Mouse (Mus musculus) megakaryocyte-erythroid progenitor cell, adult 5 weeks (primary cell): ENCODE results near the gene Slc25a42. TPM values are rescaled to one million over a fixed set of nuclear protein-coding genes. Genes with fewer than 3 reads are reported as not detected.

Experiments
- polyA plus RNA-seq: library from polyadenylated mRNA; stranded (reverse); fragments of >175 nt; gene quantifications from 2 replicates; pipeline ENCODE4 v1.2.3, GENCODE M21; 2012

Slc25a42 gene
- polyA plus RNA-seq: 4.1 and 4.4 TPM in 2 replicates

GRCm38 (mm10) chr8:70212112-70213055 lies at the start of gene Slc25a42:
TSS of gene Slc25a42 (minus strand) at chr8:70212305.

DNA sequence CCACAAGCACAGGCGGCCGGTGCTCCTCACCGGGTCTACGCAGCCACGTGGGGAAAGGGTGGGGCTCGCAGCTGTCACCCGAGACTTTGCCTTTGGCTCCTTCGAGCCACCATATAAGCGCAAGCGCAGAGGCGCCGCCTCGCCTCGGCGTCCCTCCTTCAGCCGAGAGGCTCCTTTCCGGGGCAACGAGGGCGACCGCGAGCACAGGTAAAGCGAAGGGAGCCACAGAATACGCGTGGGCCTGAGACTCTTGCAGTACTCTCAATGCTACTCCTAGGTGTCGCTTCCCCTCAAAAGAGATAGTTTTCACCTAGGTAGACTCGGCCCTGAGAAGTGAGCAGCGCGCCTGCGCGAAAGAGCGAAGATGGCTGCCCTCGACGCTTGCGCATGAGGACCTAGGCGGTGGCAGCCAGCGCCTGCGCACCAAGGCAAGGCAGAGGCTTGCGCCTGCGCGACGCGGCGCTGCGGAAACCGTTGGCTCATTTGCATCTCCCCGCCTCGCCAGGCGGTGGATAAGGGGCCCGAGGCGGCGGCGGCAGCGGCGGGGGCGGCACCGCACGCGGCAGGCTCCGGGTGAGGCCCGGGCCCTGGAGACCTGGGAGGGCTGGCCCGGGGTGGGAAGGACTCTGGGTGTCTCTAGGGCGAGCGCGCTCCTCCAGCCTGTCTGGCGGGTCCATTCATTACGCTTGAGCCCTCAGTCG lies 22.1 kb upstream of the Slc25a42 start, which contains the start of the genes Sugp2 and Armc6:
Sugp2 (plus strand) TSS at position 147 of the 701 bp plus-strand sequence.
Armc6 (minus strand) TSS at position 387 of the 701 bp plus-strand sequence.

GRCm38 (mm10) chr8:70172043-70172681 lies 39.9 kb downstream of the Slc25a42 start, which contains the start of gene Tmem161a:
TSS of gene Tmem161a (plus strand) at chr8:70172356.

DNA sequence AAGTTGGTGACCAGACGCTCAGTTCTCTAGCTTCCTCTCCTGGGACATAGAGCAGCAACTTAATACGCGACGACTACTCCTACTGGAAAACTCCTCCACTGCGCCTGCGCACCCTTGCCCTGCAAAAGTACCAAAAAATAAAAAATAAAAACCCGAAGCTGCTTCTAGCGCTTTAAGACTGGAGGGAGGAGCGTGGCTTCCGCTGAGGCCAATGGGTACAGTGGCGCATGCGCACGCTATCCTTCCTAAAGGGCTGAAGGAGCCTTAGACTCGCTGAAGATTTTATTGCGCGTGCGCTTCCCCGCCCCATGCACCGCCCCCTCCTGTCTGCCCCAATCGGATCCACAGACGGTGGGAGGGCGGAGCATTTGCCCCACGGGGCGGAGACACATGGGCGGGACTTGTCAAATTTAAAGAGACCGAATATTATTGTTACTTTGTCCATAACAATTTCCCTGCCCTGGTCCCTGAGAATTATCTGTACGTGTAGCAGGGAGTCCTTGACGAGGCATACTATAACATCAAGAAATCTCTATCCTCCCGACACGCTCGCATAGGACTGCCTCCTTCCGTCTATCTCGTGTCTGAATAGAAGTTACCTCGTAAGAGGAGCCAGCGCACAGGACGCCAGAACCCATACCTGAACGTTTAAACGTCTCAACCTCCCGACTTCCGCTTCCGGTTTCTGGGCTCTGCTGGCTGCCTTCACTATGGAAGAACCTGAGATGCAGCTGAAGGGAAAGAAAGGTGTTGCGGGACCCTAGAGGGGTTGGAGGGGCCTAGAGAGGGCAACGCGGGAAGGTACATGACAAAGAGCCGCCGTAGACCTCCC lies 72.9 kb downstream of the Slc25a42 start, which contains the start of the genes Rfxank, Borcs8 and Mef2b:
Rfxank (minus strand) TSS at position 129 of the 832 bp plus-strand sequence.
Borcs8 (plus strand) TSS at position 474 of the 832 bp plus-strand sequence.
Mef2b (plus strand) TSS at position 686 of the 832 bp plus-strand sequence.

Other genes with a start within 250 kb of the Slc25a42 start
- 94.1 and 106 TPM in 2 replicates for gene Gatad2a, start 215.9 kb downstream of the Slc25a42 start, polyA plus RNA-seq
- 30.2 and 31.7 TPM in 2 replicates for gene Mau2, start 169.6 kb downstream of the Slc25a42 start, polyA plus RNA-seq
- gene Sugp1, start 169.5 kb downstream of the Slc25a42 start, polyA plus RNA-seq: 39.8 and 41.2 TPM in 2 replicates
- gene Tm6sf2, start 139.4 kb downstream of the Slc25a42 start, polyA plus RNA-seq: not detected in 2 replicates
- gene Hapln4, start 128.8 kb downstream of the Slc25a42 start, polyA plus RNA-seq: 0.02 TPM in 1 of 2 replicates, not detected in the other
- gene Ncan, start 91.4 kb downstream of the Slc25a42 start, polyA plus RNA-seq: not detected in 2 replicates
- 18.9 and 22.4 TPM in 2 replicates for gene Nr2c2ap, start 81.0 kb downstream of the Slc25a42 start, polyA plus RNA-seq
- 8.8 and 10.6 TPM in 2 replicates for gene Rfxank, start 73.2 kb downstream of the Slc25a42 start, polyA plus RNA-seq
- 86.9 and 91.2 TPM in 2 replicates for gene Borcs8, start 72.8 kb downstream of the Slc25a42 start, polyA plus RNA-seq
- 0.36 and 0.43 TPM in 2 replicates for gene Mef2b, start 72.6 kb downstream of the Slc25a42 start, polyA plus RNA-seq
- 127 and 132 TPM in 2 replicates for gene Tmem161a, start 39.9 kb downstream of the Slc25a42 start, polyA plus RNA-seq
- gene Sugp2, start 21.9 kb upstream of the Slc25a42 start, polyA plus RNA-seq: 72.2 and 83.5 TPM in 2 replicates
- 8.3 and 9.8 TPM in 2 replicates for gene Armc6, start 22.2 kb upstream of the Slc25a42 start, polyA plus RNA-seq
- gene Homer3, start 70.5 kb upstream of the Slc25a42 start, polyA plus RNA-seq: 45.4 and 65.9 TPM in 2 replicates
- 62.7 and 66.5 TPM in 2 replicates for gene Ddx49, start 90.2 kb upstream of the Slc25a42 start, polyA plus RNA-seq
- 419 and 474 TPM in 2 replicates for gene Cope, start 90.2 kb upstream of the Slc25a42 start, polyA plus RNA-seq
- 0.24 and 0.37 TPM in 2 replicates for gene Cers1, start 103.5 kb upstream of the Slc25a42 start, polyA plus RNA-seq
- 0.65 TPM in 1 of 2 replicates, not detected in the other for gene Gdf1, start 117.5 kb upstream of the Slc25a42 start, polyA plus RNA-seq
- 119 and 122 TPM in 2 replicates for gene Upf1, start 141.0 kb upstream of the Slc25a42 start, polyA plus RNA-seq
- gene Comp, start 161.3 kb upstream of the Slc25a42 start, polyA plus RNA-seq: 0.32 and 1.8 TPM in 2 replicates
- gene Crtc1, start 227.3 kb upstream of the Slc25a42 start, polyA plus RNA-seq: 24.5 and 27.2 TPM in 2 replicates